Mouse (Mus musculus) kidney, embryonic 16.5 days (tissue): ENCODE results near the gene Efl1. TPM values are rescaled to one million over a fixed set of nuclear protein-coding genes. Genes with fewer than 3 reads are reported as not detected.
A peak's percentile ranks its signal among the peaks of the same experiment; 100 is the strongest.

Source experiments
- ATAC-seq: fragments of 200-750 bp; cut with Nextera tagmentation; 2 replicates; pipeline ENCODE4 v1.8.0; 2017; ENCODE audit warnings: moderate TSS enrichment; ENCODE audit not compliant: low FRiP score, low TSS enrichment
- H3K27ac ChIP-seq: fragments of 300-500 bp; sonication (generic); 2 replicates; pipeline ENCODE4 v1.5.1; 2014; ENCODE audit warnings: low read length
- H3K27me3 ChIP-seq: fragments of 300-500 bp; sonication (generic); 2 replicates; pipeline ENCODE4 v1.6.1; 2014; ENCODE audit warnings: low read length, control low read depth, mixed read lengths; ENCODE audit not compliant: insufficient read depth
- H3K36me3 ChIP-seq: fragments of 300-500 bp; sonication (generic); 2 replicates; pipeline ENCODE4 v1.6.1; 2014; ENCODE audit warnings: low read length, control low read depth, mixed read lengths; ENCODE audit not compliant: insufficient read depth
- H3K4me1 ChIP-seq: fragments of 300-500 bp; sonication (generic); 2 replicates; pipeline ENCODE4 v1.6.1; 2014; ENCODE audit warnings: low read length, control low read depth, mixed read lengths; ENCODE audit not compliant: insufficient read depth
- H3K4me2 ChIP-seq: fragments of 300-500 bp; sonication (generic); replicated peaks from 2 replicates; pipeline ENCODE4 v1.6.1; 2014; ENCODE audit warnings: low read depth, low read length
- H3K4me3 ChIP-seq: fragments of 300-500 bp; sonication (generic); 2 replicates; pipeline ENCODE4 v1.5.1; 2014; ENCODE audit warnings: mild to moderate bottlenecking, low read length
- H3K9ac ChIP-seq: fragments of 300-500 bp; sonication (generic); replicated peaks from 2 replicates; pipeline ENCODE4 v1.6.1; 2014; ENCODE audit warnings: low read length
- H3K9me3 ChIP-seq: fragments of 300-500 bp; sonication (generic); 2 replicates; pipeline ENCODE4 v1.6.1; 2016; ENCODE audit warnings: low read length, control low read depth
- WGBS: fragments of 180-500 bp; shearing (Covaris S2); extraction: QIAGEN DNeasy Blood & Tissue Kit; methylation state at CpG from one replicate; pipeline ENCODE4 v1.1.7; 2014; 5-methylcytosine and 5-hydroxymethylcytosine counted together
- polyA plus RNA-seq: library from polyadenylated mRNA; unstranded; fragments of >200 nt; fragmentation: Nextera tagmentation; extraction: Ambion mirVana; gene quantifications from 2 replicates; pipeline ENCODE4 v1.2.1, GENCODE M21; 2015

Efl1 gene
- polyA plus RNA-seq, 1 experiment from 2014 or later, result 20.2 TPM

DNA sequence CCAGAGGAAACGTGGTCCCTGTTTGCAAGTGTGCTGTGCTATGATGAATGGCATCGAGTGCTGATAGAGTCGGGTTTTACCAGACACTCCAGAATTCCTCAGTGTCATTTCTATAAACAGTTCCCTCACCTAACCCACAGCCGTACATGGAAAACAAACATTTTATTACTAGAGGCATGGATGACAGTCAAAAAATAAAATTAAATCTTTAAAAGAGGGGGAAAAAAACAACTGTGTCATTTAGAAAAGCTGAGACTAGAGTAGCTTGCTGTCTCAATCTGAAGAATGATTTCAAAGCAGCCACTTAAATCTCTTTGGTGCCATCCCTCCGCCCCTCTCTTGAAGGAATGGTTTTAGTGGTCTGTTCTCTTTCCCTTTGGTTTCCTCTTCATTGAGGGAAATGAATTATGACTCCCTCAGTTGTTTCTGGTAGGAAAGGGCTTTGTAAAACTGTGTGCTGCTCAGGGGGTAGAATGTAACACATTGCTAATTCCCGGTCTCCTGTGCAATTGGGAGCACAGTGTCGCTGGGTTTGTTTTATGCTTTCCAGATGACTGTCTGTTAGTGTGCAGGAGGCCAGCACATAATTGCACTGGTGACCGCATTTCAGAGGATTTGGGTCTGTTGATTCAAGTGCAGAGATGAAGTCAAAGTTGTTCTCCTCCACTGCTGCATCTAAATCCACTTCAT, 67.6 kb downstream of the Efl1 start:
- peak; percentile 53; the same call in 1 of the 2 replicates for ATAC-seq
- no peaks in the 10 kb centered on the region for H3K36me3 ChIP-seq
- H3K4me1 ChIP-seq, result peaks cover 21% of the 10 kb centered on the region
- H3K9me3 ChIP-seq, result no peaks in the 10 kb centered on the region
- no peak overlapping the region for H3K4me2 ChIP-seq
- H3K27ac ChIP-seq, result peak overlapping the region; percentile 71
- no peak overlapping the region for H3K4me3 ChIP-seq
- H3K9ac ChIP-seq, result 0 out of 2 replicates have a peak overlapping the region, but pooled peaks have one; percentile 5
- H3K27me3 ChIP-seq, result no peaks in the 10 kb centered on the region
- 26% methylated on average over 8 of the region's 8 CpGs for WGBS

DNA sequence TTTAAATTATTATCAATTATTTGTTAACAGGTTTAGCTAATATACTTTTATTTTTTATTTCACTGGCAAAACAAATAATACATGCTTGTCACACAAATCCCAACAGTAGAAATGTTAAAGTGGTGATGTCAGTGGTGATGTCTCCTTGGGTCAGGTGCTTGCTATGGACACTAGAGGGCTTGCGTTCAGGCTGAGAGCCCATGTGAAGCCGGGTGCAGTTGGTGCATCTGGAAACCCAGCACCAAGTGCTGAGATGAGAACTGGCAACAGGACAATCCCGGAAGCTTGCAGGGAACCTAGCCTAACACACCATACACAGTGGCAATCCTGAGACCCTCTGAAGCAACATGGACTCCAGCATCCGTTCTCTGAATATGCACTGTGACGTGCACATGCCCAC, 70.9 kb downstream of the Efl1 start:
- Histone ChIP-seq H3K9me3 (no peaks in the 10 kb centered on the region), H3K4me1 (peaks cover 24% of the 10 kb centered on the region), H3K36me3 (no peaks in the 10 kb centered on the region), H3K9ac (no peak overlapping the region), H3K27ac (no peak overlapping the region), H3K4me2 (no peak overlapping the region), H3K27me3 (no peaks in the 10 kb centered on the region), H3K4me3 (no peak overlapping the region)
- WGBS, result 75% methylated on average over 5 of the region's 5 CpGs
- no peak for ATAC-seq

DNA sequence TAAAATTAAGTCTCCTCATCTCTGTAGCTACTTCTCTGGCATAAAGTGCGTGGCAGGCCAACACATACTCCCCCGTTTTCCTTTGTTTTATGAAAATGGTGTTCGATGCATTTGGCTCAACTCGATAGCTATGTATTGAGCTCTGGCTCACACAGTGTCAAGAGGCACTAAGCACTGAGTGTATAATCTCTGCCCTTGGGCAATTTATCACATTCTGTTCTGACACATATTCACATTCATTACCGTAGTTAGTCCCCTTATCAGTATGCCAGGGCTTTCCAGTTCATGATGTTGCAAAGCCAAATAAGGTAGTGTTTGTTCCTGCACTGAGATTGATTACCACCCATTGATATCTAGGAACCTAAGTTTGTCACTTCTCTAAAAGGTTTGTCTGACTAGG, 71.3 kb downstream of the Efl1 start:
- no peak for ATAC-seq
- no peak overlapping the region for H3K4me3 ChIP-seq
- WGBS, result 62% methylated on average over 5 of the region's 5 CpGs
- H3K36me3 ChIP-seq, result no peaks in the 10 kb centered on the region
- H3K4me1 ChIP-seq, result peaks cover 22% of the 10 kb centered on the region
- H3K9ac ChIP-seq, result no peak overlapping the region
- H3K9me3 ChIP-seq, result no peaks in the 10 kb centered on the region
- no peaks in the 10 kb centered on the region for H3K27me3 ChIP-seq
- H3K4me2 ChIP-seq, result no peak overlapping the region
- H3K27ac ChIP-seq, result no peak overlapping the region

DNA sequence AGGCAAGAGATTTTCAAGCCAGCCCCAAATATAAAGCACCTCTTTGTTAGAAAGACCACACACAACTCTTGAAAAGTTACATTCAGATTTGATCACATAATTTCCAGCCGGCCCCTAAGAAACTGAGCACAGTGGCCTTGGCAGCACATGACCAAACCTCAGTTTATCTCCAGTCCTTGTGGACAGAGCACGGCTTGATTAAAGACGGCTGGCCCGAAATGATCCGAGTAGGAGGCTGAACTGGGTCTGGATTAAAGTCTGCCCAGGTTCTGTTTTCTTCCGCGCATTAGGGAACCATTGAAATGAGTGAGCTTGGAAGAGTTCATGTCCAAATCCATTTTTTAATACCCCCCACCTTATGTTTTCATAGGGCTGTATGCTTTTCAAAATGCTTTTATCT, 72.1 kb downstream of the Efl1 start:
- no peak overlapping the region for H3K4me3 ChIP-seq
- ATAC-seq, result no peak
- no peak overlapping the region for H3K9ac ChIP-seq
- no peak overlapping the region for H3K4me2 ChIP-seq
- no peaks in the 10 kb centered on the region for H3K27me3 ChIP-seq
- H3K36me3 ChIP-seq, result no peaks in the 10 kb centered on the region
- H3K4me1 ChIP-seq, result peaks cover 15% of the 10 kb centered on the region
- no peak overlapping the region for H3K27ac ChIP-seq
- H3K9me3 ChIP-seq, result no peaks in the 10 kb centered on the region
- 66% methylated on average over 7 of the region's 7 CpGs for WGBS

DNA sequence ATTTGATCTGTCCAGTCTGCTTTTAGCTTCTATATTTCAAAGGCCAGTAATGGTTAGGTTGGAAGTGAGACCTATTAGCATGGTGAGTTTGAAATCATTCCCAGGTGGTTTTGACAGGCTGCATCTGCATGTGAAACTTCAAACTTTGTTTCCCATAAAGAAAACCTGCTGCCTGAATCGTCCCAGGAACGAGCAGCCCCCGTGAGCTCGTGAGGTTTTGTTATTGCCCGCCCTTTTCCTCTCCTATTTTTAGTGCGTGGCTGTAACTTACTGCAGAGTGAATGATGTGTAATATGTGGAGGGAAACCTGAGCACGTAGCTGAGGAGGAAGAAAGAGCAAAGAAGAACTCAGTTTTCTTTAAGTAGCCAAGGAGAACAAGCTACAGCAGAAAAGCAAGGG, 72.5 kb downstream of the Efl1 start:
- Histone ChIP-seq H3K36me3 (no peaks in the 10 kb centered on the region), H3K4me2 (no peak overlapping the region), H3K4me1 (peaks cover 15% of the 10 kb centered on the region), H3K4me3 (no peak overlapping the region), H3K9ac (no peak overlapping the region), H3K27ac (no peak overlapping the region), H3K9me3 (no peaks in the 10 kb centered on the region), H3K27me3 (no peaks in the 10 kb centered on the region)
- ATAC-seq, result no peak
- WGBS, result 8% methylated on average over 7 of the region's 7 CpGs

DNA sequence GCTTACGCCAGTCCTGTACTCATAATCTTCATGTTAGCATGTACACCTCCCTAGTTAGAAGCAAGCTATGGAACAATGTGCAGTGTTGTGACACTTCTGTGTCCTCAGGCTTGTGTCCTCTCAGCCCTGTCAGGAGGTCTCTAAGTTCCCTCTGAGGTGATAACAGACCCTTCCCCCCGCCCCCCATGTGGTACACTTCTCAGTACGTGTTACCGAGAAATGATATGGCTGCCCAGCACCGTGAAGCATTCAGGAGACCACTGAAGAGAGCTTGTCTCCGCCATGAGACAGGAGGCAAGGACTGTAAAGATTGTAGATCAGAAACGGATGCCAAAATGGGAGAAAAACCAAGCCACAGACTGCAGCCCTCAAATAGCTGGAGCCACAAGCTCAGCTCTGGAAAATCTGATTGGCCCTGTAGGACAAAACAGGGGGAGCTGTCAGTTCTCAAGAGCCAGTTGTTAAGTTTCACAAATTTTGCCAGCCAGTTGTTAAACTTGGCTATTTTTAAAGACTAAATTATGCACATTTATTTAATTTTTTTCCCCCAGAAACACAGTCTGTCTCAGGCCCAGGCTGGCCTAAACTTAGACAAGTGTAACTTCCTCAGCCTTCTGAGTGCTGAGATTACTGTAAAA, 74.2 kb downstream of the Efl1 start:
- H3K4me2 ChIP-seq, result no peak overlapping the region
- H3K36me3 ChIP-seq, result no peaks in the 10 kb centered on the region
- H3K4me3 ChIP-seq, result no peak overlapping the region
- 84% methylated on average over 7 of the region's 7 CpGs for WGBS
- H3K9me3 ChIP-seq, result no peaks in the 10 kb centered on the region
- peaks cover 9% of the 10 kb centered on the region for H3K4me1 ChIP-seq
- no peaks in the 10 kb centered on the region for H3K27me3 ChIP-seq
- no peak overlapping the region for H3K27ac ChIP-seq
- no peak for ATAC-seq
- no peak overlapping the region for H3K9ac ChIP-seq

DNA sequence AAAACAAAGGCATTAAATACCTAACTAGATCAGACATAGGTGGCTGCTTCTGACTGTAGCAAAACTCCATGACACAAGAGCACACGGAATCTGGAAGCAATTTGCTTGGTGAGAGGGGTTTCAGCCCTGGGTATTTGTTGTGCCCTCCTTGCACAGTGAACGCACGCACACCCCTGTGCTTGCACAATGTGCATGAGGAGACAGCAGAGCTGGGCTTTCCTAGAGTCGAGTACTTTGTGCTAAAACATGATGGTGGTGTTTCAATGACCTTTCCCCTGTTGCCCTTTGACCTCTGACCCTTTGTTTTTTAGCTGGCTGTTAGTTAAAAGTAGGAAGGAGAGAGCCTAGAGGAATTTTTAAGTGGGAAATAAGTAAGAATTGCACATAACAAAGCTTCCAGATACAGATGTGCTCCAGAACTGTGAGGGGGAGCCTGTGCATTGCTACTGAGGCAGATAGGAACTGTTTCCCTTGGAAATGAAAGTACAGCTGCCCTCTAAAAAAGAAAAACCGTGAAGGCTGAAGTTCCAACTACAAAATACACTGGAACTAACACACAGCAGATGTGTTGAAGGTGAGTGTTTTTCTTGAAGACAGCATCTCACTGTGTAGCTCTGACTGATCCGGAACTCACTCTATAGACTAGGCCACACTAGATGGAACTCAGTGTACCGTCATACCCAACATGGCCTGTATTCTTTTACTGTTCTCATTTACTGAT, 74.9 kb downstream of the Efl1 start:
- no peak overlapping the region for H3K4me3 ChIP-seq
- H3K27me3 ChIP-seq, result no peaks in the 10 kb centered on the region
- no peak overlapping the region for H3K4me2 ChIP-seq
- no peak for ATAC-seq
- no peak overlapping the region for H3K9ac ChIP-seq
- peaks cover 9% of the 10 kb centered on the region for H3K4me1 ChIP-seq
- WGBS, result 81% methylated on average over 7 of the region's 7 CpGs
- no peaks in the 10 kb centered on the region for H3K36me3 ChIP-seq
- no peaks in the 10 kb centered on the region for H3K9me3 ChIP-seq
- H3K27ac ChIP-seq, result no peak overlapping the region

DNA sequence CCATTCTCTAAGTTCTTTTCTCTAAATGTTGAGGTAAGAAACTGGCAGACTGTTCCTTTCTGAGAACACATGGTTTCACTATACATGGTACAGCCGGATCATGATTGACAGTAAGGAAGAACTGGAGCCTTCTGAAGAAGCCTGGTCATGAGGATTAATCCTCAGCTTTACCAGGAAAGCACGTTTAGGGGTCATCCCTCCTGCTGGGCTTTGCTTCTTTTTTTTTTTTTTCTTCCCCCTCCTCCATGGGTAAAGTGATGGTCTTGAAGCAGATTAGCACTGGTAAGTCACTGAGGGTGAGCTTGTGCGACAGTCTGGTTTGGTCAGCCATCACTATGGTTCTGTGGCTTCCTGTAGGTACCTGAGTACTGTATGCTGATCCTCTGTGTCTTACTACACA, 76.1 kb downstream of the Efl1 start:
- no peaks in the 10 kb centered on the region for H3K36me3 ChIP-seq
- no peak overlapping the region for H3K9ac ChIP-seq
- no peak overlapping the region for H3K27ac ChIP-seq
- ATAC-seq, result no peak
- WGBS, result 78% methylated on average over 3 of the region's 3 CpGs
- H3K27me3 ChIP-seq, result no peaks in the 10 kb centered on the region
- H3K4me1 ChIP-seq, result peaks cover 9% of the 10 kb centered on the region
- H3K4me3 ChIP-seq, result no peak overlapping the region
- H3K4me2 ChIP-seq, result no peak overlapping the region
- no peaks in the 10 kb centered on the region for H3K9me3 ChIP-seq

DNA sequence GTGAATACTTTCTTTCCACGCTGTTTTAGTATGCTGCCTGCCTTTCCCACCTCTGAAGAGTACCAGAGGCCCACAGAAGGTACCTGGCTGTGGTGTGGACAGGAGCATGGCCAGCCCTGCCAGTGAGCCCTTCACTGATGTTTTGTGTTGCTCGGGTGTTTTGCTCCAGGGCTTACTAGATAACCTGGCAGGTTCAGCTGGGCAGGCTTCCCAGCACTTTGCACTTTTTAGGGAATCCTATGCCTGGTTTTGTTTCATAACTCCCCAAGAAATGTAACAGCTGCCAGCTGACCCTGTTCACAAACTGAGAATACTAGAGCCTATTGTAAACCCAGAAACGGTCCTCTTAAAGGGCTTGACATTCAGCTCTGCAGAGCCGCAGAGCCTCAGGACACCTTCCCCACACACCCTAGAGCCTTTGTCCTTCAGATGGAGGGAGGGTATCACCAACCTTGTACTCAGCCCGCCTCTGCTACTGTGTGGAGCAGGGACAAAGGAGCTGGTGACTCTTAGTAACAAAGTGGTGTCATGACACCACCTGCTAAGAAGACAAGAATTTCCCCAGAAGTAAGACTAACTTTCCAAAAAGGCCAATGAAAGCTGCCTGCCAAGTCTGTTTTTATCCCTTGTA, 76.7 kb downstream of the Efl1 start:
- H3K4me3 ChIP-seq, result no peak overlapping the region
- H3K9me3 ChIP-seq, result no peaks in the 10 kb centered on the region
- no peak overlapping the region for H3K9ac ChIP-seq
- H3K4me2 ChIP-seq, result no peak overlapping the region
- WGBS, result 62% methylated on average over 5 of the region's 5 CpGs
- no peak overlapping the region for H3K27ac ChIP-seq
- H3K4me1 ChIP-seq, result peaks cover 9% of the 10 kb centered on the region
- no peaks in the 10 kb centered on the region for H3K27me3 ChIP-seq
- no peak for ATAC-seq
- no peaks in the 10 kb centered on the region for H3K36me3 ChIP-seq
